Mouse (Mus musculus) testis, adult 2 months (tissue): ENCODE data around the gene Angpt4. TPM values are rescaled to one million over a fixed set of nuclear protein-coding genes. Genes with fewer than 3 reads are reported as not detected.

Experiments
- H3K27ac ChIP-seq: fragments of 200-500 bp; 2 replicates; pipeline ENCODE4 v1.5.1; 2012; ENCODE audit warnings: low read depth, low read length; ENCODE audit not compliant: control insufficient read depth, insufficient read depth
- H3K27me3 ChIP-seq: fragments of 200-500 bp; 2 replicates; pipeline ENCODE4 v1.6.1; 2012; ENCODE audit warnings: mild to moderate bottlenecking, low read length, moderate library complexity; ENCODE audit not compliant: control insufficient read depth, insufficient read depth
- H3K36me3 ChIP-seq: fragments of 200-500 bp; 2 replicates; pipeline ENCODE4 v1.6.1; 2012; ENCODE audit warnings: mild to moderate bottlenecking, low read length; ENCODE audit not compliant: control insufficient read depth, insufficient read depth
- H3K4me1 ChIP-seq: fragments of 200-500 bp; 2 replicates; pipeline ENCODE4 v1.6.1; 2012; ENCODE audit warnings: low read length; ENCODE audit not compliant: control insufficient read depth, insufficient read depth
- H3K4me3 ChIP-seq: fragments of 200-500 bp; 2 replicates; pipeline ENCODE4 v1.5.1; 2012; ENCODE audit warnings: low read depth, mild to moderate bottlenecking, low read length, moderate library complexity, mixed read lengths; ENCODE audit not compliant: control insufficient read depth
- CTCF ChIP-seq: fragments of 200-500 bp; IDR thresholded peaks from 2 replicates; pipeline ENCODE4 v1.5.1; 2012; ENCODE audit warnings: low read depth, mild to moderate bottlenecking, inconsistent platforms, low read length, moderate library complexity; ENCODE audit not compliant: control insufficient read depth, insufficient read depth, insufficient replicate concordance
- POLR2A ChIP-seq: fragments of 200-500 bp; IDR thresholded peaks from 2 replicates; pipeline ENCODE4 v1.6.1; 2012; ENCODE audit warnings: low read depth, mild to moderate bottlenecking, inconsistent platforms, low read length, moderate library complexity; ENCODE audit not compliant: control insufficient read depth
- polyA plus RNA-seq: library from polyadenylated mRNA; depleted of rRNA; stranded (reverse); fragments of >200 nt; gene quantifications from 2 replicates; pipeline ENCODE4 v1.2.3, GENCODE M21; 2012; rRNA removed

The Angpt4 gene
- polyA plus RNA-seq = 2.2 and 2.5 TPM in 2 replicates

DNA sequence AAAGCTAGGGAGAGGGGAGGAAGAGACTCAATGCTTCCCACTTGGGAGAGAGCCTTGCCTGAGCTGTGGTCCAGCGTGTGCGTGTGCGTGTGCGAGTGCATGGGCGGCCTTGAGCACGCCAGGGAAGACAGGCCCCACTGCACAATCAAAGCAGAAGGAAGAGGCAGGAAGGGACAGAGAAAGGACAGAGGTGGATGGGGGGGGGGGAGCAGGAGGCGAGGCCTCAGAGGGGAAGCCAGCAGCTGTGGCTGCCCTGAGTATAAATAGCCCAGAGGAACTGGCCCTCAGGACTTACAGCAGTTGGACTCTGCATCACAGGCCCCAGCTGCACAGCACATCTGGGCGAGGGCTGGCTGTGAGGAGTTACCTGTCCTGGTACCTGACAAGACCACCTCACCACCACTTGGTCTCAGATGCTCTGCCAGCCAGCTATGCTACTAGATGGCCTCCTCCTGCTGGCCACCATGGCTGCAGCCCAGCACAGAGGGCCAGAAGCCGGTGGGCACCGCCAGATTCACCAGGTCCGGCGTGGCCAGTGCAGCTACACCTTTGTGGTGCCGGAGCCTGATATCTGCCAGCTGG lies at the start of gene Angpt4:
TSS of gene Angpt4 (plus strand) at position 292 of the 582 bp plus-strand sequence.
- H3K27me3 ChIP-seq = no peaks in the 10 kb centered on the region
- H3K36me3 ChIP-seq = no peaks in the 10 kb centered on the region
- H3K27ac ChIP-seq = peak within 1 kb of the TSS; percentile 17; the same call in 1 of the 2 replicates
- peaks cover 2% of the 10 kb centered on the region for H3K4me1 ChIP-seq
- TF ChIP-seq CTCF = no peak
- TF ChIP-seq POLR2A = no peak
- no peak within 1 kb of the TSS for H3K4me3 ChIP-seq

DNA sequence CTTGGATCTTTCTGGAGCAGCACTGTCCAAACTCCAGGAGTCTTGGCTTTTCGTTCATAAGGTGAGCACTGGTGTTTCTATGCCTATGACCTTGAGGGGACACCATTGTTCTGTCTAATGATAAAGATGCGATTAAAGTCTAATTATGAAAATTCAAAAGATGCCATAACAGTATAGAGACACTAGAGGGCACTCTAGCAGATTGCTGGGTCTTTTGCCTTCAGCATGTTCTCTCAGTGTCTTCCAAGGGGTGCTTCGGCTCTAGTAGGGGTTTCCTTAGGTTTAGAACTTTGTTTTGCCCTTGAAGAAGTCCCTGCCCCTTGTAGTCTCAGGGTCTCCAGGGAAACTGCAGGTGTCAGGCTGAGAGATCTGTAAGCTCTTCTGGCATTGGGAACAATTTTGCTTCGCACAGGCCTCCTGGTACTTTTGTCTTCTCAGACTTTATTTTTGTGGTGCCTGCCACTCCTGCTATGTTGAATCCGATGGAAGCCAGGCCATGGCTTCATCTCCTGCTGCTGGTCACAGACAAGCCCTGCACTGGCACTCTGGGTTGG lies 48.7 kb upstream of the Angpt4 start:
- Histone ChIP-seq H3K27me3 (no peaks in the 10 kb centered on the region), H3K36me3 (no peaks in the 10 kb centered on the region), H3K4me3 (no peak overlapping the region), H3K4me1 (no peaks in the 10 kb centered on the region), H3K27ac (no peak overlapping the region)
- TF ChIP-seq POLR2A (no peak), CTCF (no peak)

DNA sequence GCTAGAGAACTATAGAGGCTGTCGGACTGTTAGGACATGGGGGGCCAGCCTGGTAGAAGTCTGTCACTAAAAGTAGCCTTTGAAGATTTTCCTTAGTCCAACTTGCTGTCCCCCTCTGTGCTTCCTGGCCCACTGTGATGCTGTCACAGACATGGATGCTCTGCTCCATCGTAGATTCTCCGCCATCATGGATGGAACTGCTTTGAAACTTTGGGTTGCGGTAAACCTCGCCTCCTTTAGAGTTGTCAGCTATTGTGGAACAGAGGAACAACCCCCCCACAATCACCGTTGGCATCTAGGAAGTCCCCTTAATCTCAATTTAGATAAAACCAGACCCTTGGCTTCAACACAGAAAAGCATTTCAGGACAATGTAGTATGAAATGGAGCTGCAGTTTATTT lies 46.1 kb upstream of the Angpt4 start:
- Histone ChIP-seq H3K4me1 (peaks cover 4% of the 10 kb centered on the region), H3K4me3 (no peak overlapping the region), H3K27ac (no peak overlapping the region), H3K27me3 (no peaks in the 10 kb centered on the region), H3K36me3 (no peaks in the 10 kb centered on the region)
- TF ChIP-seq POLR2A (no peak), CTCF (no peak)

DNA sequence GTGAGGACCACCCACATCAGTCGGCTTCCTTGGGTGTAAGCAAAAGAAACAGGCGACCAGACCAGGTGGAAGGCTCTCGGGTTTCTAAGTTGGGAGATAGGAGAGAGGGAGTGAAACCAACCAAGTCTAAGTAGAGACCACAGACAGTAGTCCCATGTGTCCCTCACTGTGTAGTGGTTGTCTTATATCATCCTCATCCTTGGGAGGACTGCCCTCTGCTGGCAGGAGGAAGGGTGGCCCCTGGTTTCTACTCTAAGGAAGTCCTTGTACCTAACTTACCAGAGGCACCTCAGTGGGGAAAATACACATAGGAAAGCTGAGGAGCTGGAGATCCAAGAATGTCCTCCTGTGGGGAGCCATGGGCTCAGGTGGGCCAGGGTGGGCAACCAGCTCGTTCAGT lies 44.5 kb upstream of the Angpt4 start:
- Histone ChIP-seq H3K4me3 (no peak overlapping the region), H3K36me3 (no peaks in the 10 kb centered on the region), H3K27ac (no peak overlapping the region), H3K27me3 (no peaks in the 10 kb centered on the region), H3K4me1 (peaks cover 4% of the 10 kb centered on the region)
- TF ChIP-seq CTCF (peak; percentile 48; the same call in 1 of the 2 replicates), POLR2A (no peak)

DNA sequence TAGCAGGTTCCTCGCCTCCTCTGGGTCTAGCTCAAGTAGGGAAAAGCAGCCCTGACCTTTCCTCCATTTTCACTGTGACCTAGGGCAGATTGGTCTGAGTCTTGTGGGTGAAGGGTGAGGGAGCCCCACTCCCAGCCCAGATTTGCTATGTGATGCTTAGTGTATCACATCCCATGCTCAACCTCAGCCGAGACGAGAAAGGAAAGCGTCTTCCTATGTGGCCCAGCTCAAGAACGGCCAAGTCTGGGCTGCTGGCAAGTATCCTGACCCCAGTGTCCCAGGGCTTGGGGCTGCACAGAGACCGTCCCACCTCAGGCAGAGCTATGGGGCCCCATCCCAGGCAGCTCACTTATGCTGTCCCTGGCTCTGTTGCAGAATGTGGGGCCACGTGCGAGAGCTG lies 42.8 kb upstream of the Angpt4 start:
- Histone ChIP-seq H3K27ac (no peak overlapping the region), H3K4me1 (peaks cover 4% of the 10 kb centered on the region), H3K27me3 (no peaks in the 10 kb centered on the region), H3K36me3 (no peaks in the 10 kb centered on the region), H3K4me3 (no peak overlapping the region)
- TF ChIP-seq CTCF (no peak), POLR2A (no peak)

DNA sequence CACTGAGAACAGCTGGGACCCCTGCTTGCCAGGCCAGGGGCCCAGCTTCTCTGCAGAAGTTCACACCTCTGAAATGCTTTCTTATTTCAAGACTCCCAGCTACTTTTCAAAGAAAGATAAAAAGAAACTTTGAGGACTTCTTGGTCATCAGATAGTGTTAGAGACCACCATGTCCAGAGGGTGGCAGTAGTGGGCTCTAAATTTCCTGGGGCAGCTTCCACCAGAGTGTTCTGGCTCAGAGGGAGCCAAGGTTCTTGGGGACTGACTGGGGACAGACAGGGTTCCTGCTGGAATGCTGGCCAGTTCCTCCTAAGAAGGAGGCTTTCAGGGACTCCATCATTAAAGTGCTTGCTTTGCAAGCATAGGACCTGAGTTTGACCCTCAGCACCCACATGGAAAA lies 36.5 kb upstream of the Angpt4 start:
- no peak overlapping the region for H3K27ac ChIP-seq
- no peak for TF ChIP-seq POLR2A
- TF ChIP-seq CTCF = no peak
- no peak overlapping the region for H3K4me3 ChIP-seq
- no peaks in the 10 kb centered on the region for H3K27me3 ChIP-seq
- H3K4me1 ChIP-seq = peaks cover 2% of the 10 kb centered on the region
- H3K36me3 ChIP-seq = no peaks in the 10 kb centered on the region

DNA sequence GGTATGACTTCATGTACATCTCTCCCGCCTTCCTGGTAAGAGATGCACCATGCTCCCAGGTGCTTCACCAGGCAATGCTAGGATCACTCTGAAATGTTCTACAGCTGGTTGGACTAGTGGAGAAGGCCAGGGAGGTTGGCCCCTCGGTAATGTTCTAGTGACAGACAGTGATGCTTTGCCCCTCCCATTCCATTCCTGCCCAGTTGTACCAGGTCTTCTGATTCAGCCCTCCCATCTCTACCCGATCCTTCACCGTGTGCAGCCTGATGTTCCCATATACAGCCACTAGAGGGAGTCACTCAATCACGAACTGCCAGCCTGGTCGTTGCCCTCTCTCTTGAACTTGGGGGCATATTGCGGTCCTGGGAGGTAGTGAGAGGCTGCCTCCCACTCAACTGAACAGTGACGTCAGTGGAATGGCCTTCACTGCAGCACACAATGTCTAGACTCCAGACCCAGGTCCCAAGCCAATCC lies 35.0 kb upstream of the Angpt4 start:
- peak; percentile 91 for TF ChIP-seq CTCF
- no peak for TF ChIP-seq POLR2A
- Histone ChIP-seq H3K36me3 (no peaks in the 10 kb centered on the region), H3K27ac (no peak overlapping the region), H3K4me1 (peaks cover 2% of the 10 kb centered on the region), H3K27me3 (no peaks in the 10 kb centered on the region), H3K4me3 (no peak overlapping the region)

DNA sequence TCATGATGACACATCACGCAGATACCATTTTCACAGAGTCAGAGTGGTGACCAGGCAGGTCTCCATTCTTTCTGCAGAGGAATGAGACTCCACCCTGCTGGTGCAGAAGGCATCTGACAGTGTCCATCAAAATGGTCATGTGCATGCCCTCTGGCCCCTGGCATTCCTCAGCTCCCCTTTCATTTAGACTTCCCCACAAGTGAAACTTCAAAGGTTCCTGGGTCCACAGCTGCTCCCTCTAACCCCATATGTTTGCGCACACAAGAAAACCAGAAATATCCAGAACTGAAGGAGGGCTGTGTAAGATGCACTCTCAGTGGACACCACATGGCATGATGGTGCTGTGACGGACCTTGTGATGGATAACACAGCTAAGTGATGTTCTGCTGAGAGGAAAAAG lies 32.4 kb upstream of the Angpt4 start:
- Histone ChIP-seq H3K36me3 (no peaks in the 10 kb centered on the region), H3K27ac (no peak overlapping the region), H3K27me3 (no peaks in the 10 kb centered on the region), H3K4me3 (no peak overlapping the region), H3K4me1 (peaks cover 2% of the 10 kb centered on the region)
- TF ChIP-seq CTCF = no peak
- no peak for TF ChIP-seq POLR2A
